Mouse (Mus musculus): ENCODE measurements at regions not wholly inside any gene's neighbourhood (a gene's known extent, or its start where the extent isn't known, plus 50 kb on each side); places are given as distances from the start of the nearest gene placed in this dataset.

GRCm38 (mm10) chr2:61402588-61403487, 175.5 kb upstream of the Tank start:
- no peak overlapping the region for H3K4me3 ChIP-seq (ENCODE audit: insufficient read depth, poor library complexity, severe bottlenecking)
- H3K27me3 ChIP-seq (ENCODE audit: control insufficient read depth, insufficient read depth, insufficient read length), result no peaks in the 10 kb centered on the region
- H3ac ChIP-seq (ENCODE audit: control insufficient read depth, insufficient read length, low read depth), result no peak overlapping the region
- TF ChIP-seq USF1 (IDR thresholded peaks at IDR 0.05; ENCODE audit: low read depth), result no peak
- TF ChIP-seq MYOD1 (IDR thresholded peaks at IDR 0.05; ENCODE audit: control insufficient read depth, insufficient read length, low read depth), result no peak
- no peak for TF ChIP-seq CTCF (IDR thresholded peaks at IDR 0.05; ENCODE audit: control insufficient read depth, insufficient read depth, insufficient read length)
- TF ChIP-seq CEBPB (IDR thresholded peaks at IDR 0.05; ENCODE audit: low read depth), result no peak
- TF ChIP-seq MAX (IDR thresholded peaks at IDR 0.05), result no peak
- TF ChIP-seq FOSL1 (IDR thresholded peaks at IDR 0.05; ENCODE audit: insufficient read depth, low read length, poor library complexity, severe bottlenecking), result no peak
- no peak for TF ChIP-seq MYOG (IDR thresholded peaks at IDR 0.05; ENCODE audit: control insufficient read depth, extremely low read depth, insufficient read length)
- H3K79me3 ChIP-seq (ENCODE audit: low read depth), result no peaks in the 10 kb centered on the region
- no peaks in the 10 kb centered on the region for H3K36me3 ChIP-seq (ENCODE audit: control insufficient read depth, insufficient read depth)
- no peaks in the 10 kb centered on the region for H3K79me2 ChIP-seq (ENCODE audit: control insufficient read depth, insufficient read depth)

GRCm38 (mm10) chr2:61401636-61402587, 176.5 kb upstream of the Tank start:
- TF ChIP-seq MAX (IDR thresholded peaks at IDR 0.05) (no peak), CEBPB (IDR thresholded peaks at IDR 0.05; ENCODE audit: low read depth) (no peak), MYOG (IDR thresholded peaks at IDR 0.05; ENCODE audit: control insufficient read depth, extremely low read depth, insufficient read length) (no peak), CTCF (IDR thresholded peaks at IDR 0.05; ENCODE audit: control insufficient read depth, insufficient read depth, insufficient read length) (peak; percentile 9)
- H3K36me3 ChIP-seq (ENCODE audit: control insufficient read depth, insufficient read depth), result no peaks in the 10 kb centered on the region

GRCm38 (mm10) chr2:61398633-61399032, 179.8 kb upstream of the Tank start:
- TF ChIP-seq MAX (IDR thresholded peaks at IDR 0.05), result no peak
- no peak for TF ChIP-seq MYOG (IDR thresholded peaks at IDR 0.05; ENCODE audit: control insufficient read depth, extremely low read depth, insufficient read length)
- no peak for TF ChIP-seq MYOD1 (IDR thresholded peaks at IDR 0.05; ENCODE audit: control insufficient read depth, insufficient read length, low read depth)
- TF ChIP-seq FOSL1 (IDR thresholded peaks at IDR 0.05; ENCODE audit: insufficient read depth, low read length, poor library complexity, severe bottlenecking), result no peak
- TF ChIP-seq USF1 (IDR thresholded peaks at IDR 0.05; ENCODE audit: low read depth), result no peak
- no peak for TF ChIP-seq CTCF (IDR thresholded peaks at IDR 0.05; ENCODE audit: control insufficient read depth, insufficient read depth, insufficient read length)
- no peak overlapping the region for H3ac ChIP-seq (ENCODE audit: control insufficient read depth, insufficient read length, low read depth)
- H3K27me3 ChIP-seq (ENCODE audit: control insufficient read depth, insufficient read depth, insufficient read length), result no peaks in the 10 kb centered on the region
- no peaks in the 10 kb centered on the region for H3K79me2 ChIP-seq (ENCODE audit: control insufficient read depth, insufficient read depth)
- H3K36me3 ChIP-seq (ENCODE audit: control insufficient read depth, insufficient read depth), result no peaks in the 10 kb centered on the region
- H3K79me3 ChIP-seq (ENCODE audit: low read depth), result no peaks in the 10 kb centered on the region
- H3K4me3 ChIP-seq (ENCODE audit: insufficient read depth, poor library complexity, severe bottlenecking), result no peak overlapping the region

More at GRCm38 (mm10) chr2:61401636-61402587, 176.5 kb upstream of the Tank start:
- Histone ChIP-seq H3K79me3 (ENCODE audit: low read depth) (no peaks in the 10 kb centered on the region), H3K27me3 (ENCODE audit: control insufficient read depth, insufficient read depth, insufficient read length) (no peaks in the 10 kb centered on the region), H3ac (ENCODE audit: control insufficient read depth, insufficient read length, low read depth) (peak overlapping the region; percentile 3), H3K4me3 (ENCODE audit: insufficient read depth, poor library complexity, severe bottlenecking) (peak overlapping the region; percentile 15), H3K79me2 (ENCODE audit: control insufficient read depth, insufficient read depth) (no peaks in the 10 kb centered on the region)

- Histone ChIP-seq H3ac (ENCODE audit: control insufficient read depth, insufficient read length, low read depth) (no peak overlapping the region), H3K4me3 (ENCODE audit: insufficient read depth, poor library complexity, severe bottlenecking) (no peak overlapping the region), H3K79me3 (ENCODE audit: low read depth) (no peaks in the 10 kb centered on the region), H3K27me3 (ENCODE audit: control insufficient read depth, insufficient read depth, insufficient read length) (no peaks in the 10 kb centered on the region), H3K79me2 (ENCODE audit: control insufficient read depth, insufficient read depth) (no peaks in the 10 kb centered on the region), H3K36me3 (ENCODE audit: control insufficient read depth, insufficient read depth) (no peaks in the 10 kb centered on the region)
- TF ChIP-seq MAX (IDR thresholded peaks at IDR 0.05) (no peak), USF1 (IDR thresholded peaks at IDR 0.05; ENCODE audit: low read depth) (no peak), MYOG (IDR thresholded peaks at IDR 0.05; ENCODE audit: control insufficient read depth, extremely low read depth, insufficient read length) (no peak), CTCF (IDR thresholded peaks at IDR 0.05; ENCODE audit: control insufficient read depth, insufficient read depth, insufficient read length) (no peak), CEBPB (IDR thresholded peaks at IDR 0.05; ENCODE audit: low read depth) (no peak), FOSL1 (IDR thresholded peaks at IDR 0.05; ENCODE audit: insufficient read depth, low read length, poor library complexity, severe bottlenecking) (no peak), MYOD1 (IDR thresholded peaks at IDR 0.05; ENCODE audit: control insufficient read depth, insufficient read length, low read depth) (no peak)
Measured at GRCm38 (mm10) chr2:61389622-61390021, 188.8 kb upstream of the Tank start.

- Histone ChIP-seq H3K27me3 (ENCODE audit: control insufficient read depth, insufficient read depth, insufficient read length) (no peaks in the 10 kb centered on the region), H3K36me3 (ENCODE audit: control insufficient read depth, insufficient read depth) (no peaks in the 10 kb centered on the region), H3K4me3 (ENCODE audit: insufficient read depth, poor library complexity, severe bottlenecking) (no peak overlapping the region), H3K79me2 (ENCODE audit: control insufficient read depth, insufficient read depth) (no peaks in the 10 kb centered on the region), H3ac (ENCODE audit: control insufficient read depth, insufficient read length, low read depth) (no peak overlapping the region), H3K79me3 (ENCODE audit: low read depth) (no peaks in the 10 kb centered on the region)
- TF ChIP-seq CTCF (IDR thresholded peaks at IDR 0.05; ENCODE audit: control insufficient read depth, insufficient read depth, insufficient read length), result no peak
- no peak for TF ChIP-seq USF1 (IDR thresholded peaks at IDR 0.05; ENCODE audit: low read depth)
Measured at GRCm38 (mm10) chr2:61389207-61389606, 189.2 kb upstream of the Tank start.

Data from C2C12 (cell line).